Mouse (Mus musculus) heart, postnatal 14 days (tissue): ENCODE data around the gene Gsg1l. TPM values are rescaled to one million over a fixed set of nuclear protein-coding genes. Genes with fewer than 3 reads are reported as not detected.

Source experiments
- total RNA-seq, 2 experiments: library from RNA; stranded (reverse); gene quantifications; 2 replicates each; pipeline ENCODE4 v1.2.3; 2021

The Gsg1l gene
- total RNA-seq, 2 experiments from 2014 or later = 10.3 to 10.7 TPM

Other genes starting within 250 kb of the Gsg1l start
- 10 to 100 TPM; 34.8 to 36.3 TPM for gene Xpo6, start 118.1 kb upstream of the Gsg1l start, total RNA-seq
- 10 to 100 TPM; 77.7 to 82.2 TPM for gene Sbk1, start 190.2 kb upstream of the Gsg1l start, total RNA-seq